Mouse (Mus musculus) MEL (cell line): Measurements from ENCODE around the gene Rnps1.
A peak's percentile ranks its signal among the peaks of the same experiment; 100 is the strongest.

Source experiments
- CHD2 ChIP-seq: IDR thresholded peaks from 2 replicates; pipeline ENCODE4 v1.6.1; 2011; ENCODE audit warnings: low read length, improper control_type of control experiment
- CTCF ChIP-seq, 3 experiments: IDR thresholded peaks in 2 of 3; conservative IDR thresholded peaks in 1 of 3; 2 replicates each; pipeline ENCODE4 v1.5.1; 2011 to 2012; ENCODE audit warnings: low read length in 3 of 3, low read depth in 2 of 3, mild to moderate bottlenecking in 2 of 3, improper control_type of control experiment in 1 of 3, inconsistent platforms in 1 of 3, mixed read lengths in 1 of 3, moderate library complexity in 1 of 3; ENCODE audit not compliant: control insufficient read depth in 1 of 3, insufficient read depth in 1 of 3, poor library complexity in 1 of 3, severe bottlenecking in 1 of 3
- ELF1 ChIP-seq: IDR thresholded peaks from 2 replicates; pipeline ENCODE4 v1.6.1; 2014; ENCODE audit warnings: low read depth, mild to moderate bottlenecking, inconsistent platforms, low read length, improper control_type of control experiment, moderate library complexity
- EP300 ChIP-seq, 2 experiments: IDR thresholded peaks; 2 replicates each; pipeline ENCODE4 v1.6.1; 2011; ENCODE audit warnings: improper control_type of control experiment in 2 of 2, low read length in 2 of 2, low read depth in 1 of 2, mild to moderate bottlenecking in 1 of 2
- GABPA ChIP-seq: IDR thresholded peaks from 2 replicates; pipeline ENCODE4 v1.6.1; 2012; ENCODE audit warnings: low read depth, mild to moderate bottlenecking, inconsistent platforms, low read length, improper control_type of control experiment, moderate library complexity
- JUND ChIP-seq: IDR thresholded peaks from 2 replicates; pipeline ENCODE4 v1.6.1; 2011; ENCODE audit warnings: low read depth, mild to moderate bottlenecking, improper control_type of control experiment, low read length
- POLR2AphosphoS2 ChIP-seq: IDR thresholded peaks from 2 replicates; pipeline ENCODE4 v1.6.1; 2011; ENCODE audit warnings: low read length, improper control_type of control experiment
- RAD21 ChIP-seq: IDR thresholded peaks from 2 replicates; pipeline ENCODE4 v1.6.1; 2011; ENCODE audit warnings: mild to moderate bottlenecking, low read depth, low read length, improper control_type of control experiment
- TAL1 ChIP-seq: IDR thresholded peaks from 2 replicates; pipeline ENCODE4 v1.6.1; 2012; ENCODE audit warnings: mild to moderate bottlenecking, inconsistent platforms, low read length, moderate library complexity, mixed read lengths
- TCF12 ChIP-seq: IDR thresholded peaks from 2 replicates; pipeline ENCODE4 v1.6.1; 2014; ENCODE audit warnings: low read depth, mild to moderate bottlenecking, inconsistent platforms, low read length, improper control_type of control experiment, moderate library complexity
- USF2 ChIP-seq, 2 experiments: IDR thresholded peaks; 2 replicates each; pipeline ENCODE4 v1.6.1; 2011 to 2012; ENCODE audit warnings: improper control_type of control experiment in 2 of 2, low read length in 2 of 2, borderline replicate concordance in 1 of 2, inconsistent platforms in 1 of 2, low read depth in 1 of 2, mild to moderate bottlenecking in 1 of 2; ENCODE audit not compliant: insufficient read depth in 1 of 2
- ZC3H11A ChIP-seq: IDR thresholded peaks from 2 replicates; pipeline ENCODE4 v1.6.1; 2012; ENCODE audit warnings: low read depth, mild to moderate bottlenecking, inconsistent platforms, low read length, improper control_type of control experiment

DNA sequence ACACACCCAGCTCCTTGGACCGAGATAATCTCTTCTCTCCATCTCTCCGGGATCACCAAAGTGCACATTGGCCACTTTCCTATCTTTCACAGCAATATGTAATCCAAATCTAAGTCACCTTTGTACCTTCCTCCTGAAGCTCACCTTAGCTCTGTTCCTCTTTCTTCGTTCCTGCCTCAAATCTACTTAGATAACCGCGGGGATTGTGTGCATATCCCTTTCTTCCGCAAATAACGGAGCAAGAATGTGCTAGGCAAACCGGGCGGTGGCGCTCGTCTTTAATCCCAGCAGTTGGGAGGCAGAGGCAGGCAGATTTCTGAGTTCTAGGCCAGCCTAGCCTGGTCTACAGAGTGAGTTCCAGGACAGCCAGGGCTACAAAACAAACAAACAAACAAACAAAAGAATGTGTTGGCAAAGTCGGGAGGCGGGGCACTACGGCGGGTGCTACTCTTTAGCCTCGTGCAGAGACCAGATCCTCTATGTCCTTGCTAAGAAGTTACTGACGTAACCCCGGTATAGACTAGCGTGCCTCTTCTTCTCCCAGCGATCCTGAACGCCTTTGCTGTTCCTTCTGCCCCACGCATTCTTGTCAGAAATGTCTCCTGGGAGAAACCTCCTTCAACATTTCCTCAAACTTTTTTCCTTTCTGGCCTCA is 681 bp upstream of the Rnps1 start:
- peak; percentile 33; the same call in 1 of the 2 replicates for TF ChIP-seq TAL1
- TF ChIP-seq POLR2AphosphoS2: no peak
- TF ChIP-seq ZC3H11A: no peak
- no peak for TF ChIP-seq CHD2
- 0 out of 2 replicates have a peak, but pooled peaks have one; percentile 25 for TF ChIP-seq TCF12
- no peak for TF ChIP-seq JUND
- TF ChIP-seq RAD21: no peak
- peak; percentile 11 to 43 (median 38); a peak in 4 of 6 replicates for TF ChIP-seq CTCF (IDR thresholded peaks at IDR 0.05 in 2 of 3, conservative IDR thresholded peaks at IDR 0.05 in 1 of 3; ENCODE audit: control insufficient read depth in 1 of 3, insufficient read depth in 1 of 3, low read depth in 2 of 3, low read length in 3 of 3, poor library complexity in 1 of 3, severe bottlenecking in 1 of 3)
- peak; percentile 33 to 34; a peak in 2 of 4 replicates for TF ChIP-seq EP300 (IDR thresholded peaks at IDR 0.05; ENCODE audit: low read depth in 1 of 2, low read length in 2 of 2)
- no peak for TF ChIP-seq GABPA
- TF ChIP-seq USF2 (IDR thresholded peaks at IDR 0.05; ENCODE audit: borderline replicate concordance in 1 of 2, insufficient read depth in 1 of 2, low read depth in 1 of 2, low read length in 2 of 2): no peak
- peak; percentile 25; the same call in 1 of the 2 replicates for TF ChIP-seq ELF1
